Mouse (Mus musculus) kidney, adult 2 months (tissue): ENCODE measurements around the gene Pomt1. TPM values are rescaled to one million over a fixed set of nuclear protein-coding genes. Genes with fewer than 3 reads are reported as not detected.
A peak's percentile ranks its signal among the peaks of the same experiment; 100 is the strongest.

Source experiments
- DNase-seq: peaks from one replicate; pipeline ENCODE4 v3.0.0; 2021
- H3K27ac ChIP-seq: fragments of 200-500 bp; 2 replicates; pipeline ENCODE4 v1.5.1; 2012; ENCODE audit warnings: low read depth, low read length, control low read depth, inconsistent platforms; ENCODE audit not compliant: insufficient read depth
- H3K27me3 ChIP-seq: fragments of 200-500 bp; replicated peaks from 2 replicates; pipeline ENCODE4 v1.6.1; 2012; ENCODE audit warnings: mild to moderate bottlenecking, moderate library complexity, low read length, inconsistent platforms; ENCODE audit not compliant: control insufficient read depth, insufficient read depth
- H3K36me3 ChIP-seq: fragments of 200-500 bp; 2 replicates; pipeline ENCODE4 v1.6.1; 2012; ENCODE audit warnings: mild to moderate bottlenecking, moderate library complexity, low read length, inconsistent platforms; ENCODE audit not compliant: control insufficient read depth, insufficient read depth
- H3K4me1 ChIP-seq: fragments of 200-500 bp; 2 replicates; pipeline ENCODE4 v1.6.1; 2011; ENCODE audit warnings: low read length; ENCODE audit not compliant: control insufficient read depth, insufficient read depth
- H3K4me3 ChIP-seq: fragments of 200-500 bp; 2 replicates; pipeline ENCODE4 v1.5.1; 2011; ENCODE audit warnings: mild to moderate bottlenecking, low read depth, low read length, control low read depth; ENCODE audit not compliant: insufficient read depth
- CTCF ChIP-seq: fragments of 200-500 bp; conservative IDR thresholded peaks from 2 replicates; pipeline ENCODE4 v1.5.1; 2011; ENCODE audit warnings: low read depth, mild to moderate bottlenecking, control low read depth, low read length, moderate library complexity, mixed read lengths; ENCODE audit not compliant: insufficient read depth, insufficient read length
- POLR2A ChIP-seq: fragments of 200-500 bp; IDR thresholded peaks from one replicate; pipeline ENCODE4 v1.6.1; 2011; ENCODE audit warnings: low read depth, low read length, control low read depth
- WGBS: fragments of 180-500 bp; shearing (Covaris S2); methylation state at CpG from one replicate; pipeline ENCODE4 v1.1.7; 2018; 5-methylcytosine and 5-hydroxymethylcytosine counted together
- polyA plus RNA-seq: library from polyadenylated mRNA; depleted of rRNA; stranded (reverse); fragments of >200 nt; gene quantifications from 2 replicates; pipeline ENCODE4 v1.2.3, GENCODE M21; 2012

The Pomt1 gene
- polyA plus RNA-seq, 1 experiment, result 30.2 TPM

- no peak for TF ChIP-seq CTCF
- no peak for TF ChIP-seq POLR2A
Observed at GRCm38 (mm10) chr2:32238708-32239435, 2.5 kb downstream of the Pomt1 start.

GRCm38 (mm10) chr2:32240591-32240990 is 4.2 kb downstream of the Pomt1 start:
- DNase-seq, result no peak
- H3K27ac ChIP-seq, result no peak overlapping the region
- no peaks in the 10 kb centered on the region for H3K27me3 ChIP-seq
- 87% methylated on average over 5 of the region's 5 CpGs for WGBS
- no peaks in the 10 kb centered on the region; the same call in 1 of the 2 replicates for H3K4me1 ChIP-seq
- H3K36me3 ChIP-seq, result no peaks in the 10 kb centered on the region; the same call in 1 of the 2 replicates
- no peak overlapping the region for H3K4me3 ChIP-seq
- TF ChIP-seq CTCF, result no peak
- TF ChIP-seq POLR2A, result no peak

More at GRCm38 (mm10) chr2:32238708-32239435, 2.5 kb downstream of the Pomt1 start:
- H3K4me3 ChIP-seq, result no peak overlapping the region
- no peaks in the 10 kb centered on the region; the same call in 1 of the 2 replicates for H3K36me3 ChIP-seq
- H3K4me1 ChIP-seq, result no peaks in the 10 kb centered on the region; the same call in 1 of the 2 replicates
- no peaks in the 10 kb centered on the region for H3K27me3 ChIP-seq
- DNase-seq, result no peak
- WGBS, result 90% methylated on average over 9 of the region's 9 CpGs
- no peak overlapping the region for H3K27ac ChIP-seq

- H3K27ac ChIP-seq, result peak overlapping the region; percentile 26; the same call in 1 of the 2 replicates
- no peaks in the 10 kb centered on the region; the same call in none of the 2 replicates for H3K36me3 ChIP-seq
- no peaks in the 10 kb centered on the region for H3K4me1 ChIP-seq
- WGBS, result 61% methylated on average over 4 of the region's 4 CpGs
- no peaks in the 10 kb centered on the region for H3K27me3 ChIP-seq
- TF ChIP-seq POLR2A (no peak), CTCF (no peak)
- peak; percentile 53 for DNase-seq
- no peak overlapping the region for H3K4me3 ChIP-seq
Observed at GRCm38 (mm10) chr2:32242986-32243385, 6.6 kb downstream of the Pomt1 start.

GRCm38 (mm10) chr2:32246741-32247140 is 10.4 kb downstream of the Pomt1 start:
- TF ChIP-seq CTCF (no peak), POLR2A (no peak)
- Histone ChIP-seq H3K4me1 (no peaks in the 10 kb centered on the region), H3K27me3 (no peaks in the 10 kb centered on the region), H3K4me3 (no peak overlapping the region), H3K27ac (no peak overlapping the region), H3K36me3 (no peaks in the 10 kb centered on the region; the same call in none of the 2 replicates)
- 81% methylated on average over 4 of the region's 4 CpGs for WGBS
- no peak for DNase-seq

GRCm38 (mm10) chr2:32248377-32249361 is 12.3 kb downstream of the Pomt1 start:
- peak; percentile 75 for DNase-seq
- TF ChIP-seq CTCF (no peak), POLR2A (no peak)

GRCm38 (mm10) chr2:32251791-32252527 is 15.6 kb downstream of the Pomt1 start:
- Histone ChIP-seq H3K27me3 (no peaks in the 10 kb centered on the region), H3K4me1 (no peaks in the 10 kb centered on the region), H3K27ac (no peak overlapping the region), H3K4me3 (no peak overlapping the region), H3K36me3 (no peaks in the 10 kb centered on the region; the same call in 1 of the 2 replicates)
- no peak for TF ChIP-seq CTCF
- no peak for TF ChIP-seq POLR2A
- peak; percentile 58 for DNase-seq
- 72% methylated on average over 12 of the region's 12 CpGs for WGBS

More at GRCm38 (mm10) chr2:32248377-32249361, 12.3 kb downstream of the Pomt1 start:
- H3K36me3 ChIP-seq, result no peaks in the 10 kb centered on the region; the same call in 1 of the 2 replicates
- WGBS, result 67% methylated on average over 10 of the region's 10 CpGs
- H3K27me3 ChIP-seq, result no peaks in the 10 kb centered on the region
- H3K4me1 ChIP-seq, result no peaks in the 10 kb centered on the region
- H3K4me3 ChIP-seq, result no peak overlapping the region
- no peak overlapping the region for H3K27ac ChIP-seq
